In genomic region chr5:135933900-135934441, GRCm38 (mm10) we compare ENCODE assay signal across 8 mouse cellular contexts. TPM values are rescaled to one million over a fixed set of nuclear protein-coding genes. Genes with fewer than 3 reads are reported as not detected.
DNase-seq lines count a peak whose midpoint lies in the region; ATAC-seq and TF ChIP-seq lines count a peak whose summit lies in the region.

No protein-coding gene starts in this region.

- ATAC-seq in forebrain, embryonic 13.5 days: peak; percentile 65
- peak; percentile 45 for ATAC-seq in heart, embryonic 16.5 days (replicated peaks; ENCODE audit: extremely low read depth, insufficient read depth, low FRiP score)
- ATAC-seq in lung, embryonic 14.5 days (ENCODE audit: insufficient read depth): peak; percentile 68

- peak overlapping the region; percentile 82 for H3K27ac ChIP-seq in kidney, adult 2 months (ENCODE audit: insufficient read depth, low read depth, low read length)
- peak overlapping the region; percentile 99 for H3K27ac ChIP-seq in forebrain, embryonic 13.5 days
- H3K27ac ChIP-seq in heart, embryonic 16.5 days (ENCODE audit: low read length): peak overlapping the region; percentile 99
- peak overlapping the region; percentile 98 for H3K27ac ChIP-seq in lung, embryonic 14.5 days (ENCODE audit: low read depth)
- H3K27ac ChIP-seq in olfactory bulb, adult 2 months (ENCODE audit: insufficient read depth, low read depth, low read length): peak overlapping the region; percentile 74

- peak overlapping the region; percentile 61 for H3K4me2 ChIP-seq in forebrain, embryonic 13.5 days
- H3K4me2 ChIP-seq in heart, embryonic 16.5 days (ENCODE audit: low read depth, low read length): peak overlapping the region; percentile 79
- H3K4me2 ChIP-seq in lung, embryonic 14.5 days: peak overlapping the region; percentile 78

- TF ChIP-seq POLR2A in kidney, adult 2 months (IDR thresholded peaks at IDR 0.05; ENCODE audit: low read depth, low read length): no peak
- no peak for TF ChIP-seq POLR2A in olfactory bulb, adult 2 months (IDR thresholded peaks at IDR 0.05; ENCODE audit: insufficient read depth, low read depth, low read length)

- H3K4me1 ChIP-seq in kidney, adult 2 months (ENCODE audit: control insufficient read depth, insufficient read depth, low read length): peaks cover 5% of the 10 kb centered on the region; the same call in 1 of the 2 replicates
- H3K4me1 ChIP-seq in forebrain, embryonic 13.5 days: peaks cover 40% of the 10 kb centered on the region
- H3K4me1 ChIP-seq in heart, embryonic 16.5 days (ENCODE audit: control insufficient read depth, insufficient read depth, low read length): peaks cover 24% of the 10 kb centered on the region
- H3K4me1 ChIP-seq in lung, embryonic 14.5 days (ENCODE audit: insufficient read depth): peaks cover 11% of the 10 kb centered on the region
- H3K4me1 ChIP-seq in olfactory bulb, adult 2 months (ENCODE audit: control insufficient read depth, insufficient read depth, low read length): peaks cover 15% of the 10 kb centered on the region

- no peaks in the 10 kb centered on the region for H3K27me3 ChIP-seq in kidney, adult 2 months (replicated peaks; ENCODE audit: control insufficient read depth, insufficient read depth, low read length)
- no peaks in the 10 kb centered on the region for H3K27me3 ChIP-seq in forebrain, embryonic 13.5 days
- no peaks in the 10 kb centered on the region for H3K27me3 ChIP-seq in heart, embryonic 16.5 days (ENCODE audit: control insufficient read depth, insufficient read depth, low read length)
- no peaks in the 10 kb centered on the region for H3K27me3 ChIP-seq in lung, embryonic 14.5 days (ENCODE audit: insufficient read depth, low read length)

- peak; percentile 50 for DNase-seq in kidney, adult 2 months
- no peak for DNase-seq in kidney, adult 9 months
- DNase-seq in c-Kit-positive CD71-positive TER-119-positive erythroid progenitor cells, embryonic 14.5 days (ENCODE audit: low spot score): peak; percentile 69
- peak; percentile 86 for DNase-seq in layer of hippocampus, adult 9-11 months
- DNase-seq in lung, embryonic 14.5 days: peak; percentile 67

- H3K4me3 ChIP-seq in kidney, adult 2 months (ENCODE audit: insufficient read depth, low read depth, low read length): peak overlapping the region; percentile 95
- H3K4me3 ChIP-seq in forebrain, embryonic 13.5 days: peak overlapping the region; percentile 94
- H3K4me3 ChIP-seq in heart, embryonic 16.5 days (ENCODE audit: low read length): peak overlapping the region; percentile 98
- peak overlapping the region; percentile 78 for H3K4me3 ChIP-seq in lung, embryonic 14.5 days (ENCODE audit: low read depth, low read length)
- peak overlapping the region; percentile 69 for H3K4me3 ChIP-seq in olfactory bulb, adult 2 months (ENCODE audit: insufficient read depth, low read depth, low read length)

- H3K9ac ChIP-seq in forebrain, embryonic 13.5 days: peak overlapping the region; percentile 96
- H3K9ac ChIP-seq in heart, embryonic 16.5 days (ENCODE audit: low read length): peak overlapping the region; percentile 97
- peak overlapping the region; percentile 93 for H3K9ac ChIP-seq in lung, embryonic 14.5 days

- WGBS in kidney, adult 2 months: 1% methylated on average over 35 of the region's 35 CpGs
- WGBS in forebrain, embryonic 13.5 days: under 1% methylated on average over 33 of the region's 35 CpGs
- WGBS in heart, embryonic 16.5 days: under 1% methylated on average over 35 of the region's 35 CpGs
- under 1% methylated on average over 33 of the region's 35 CpGs for WGBS in lung, embryonic 14.5 days
- WGBS in olfactory bulb, adult 2 months: under 1% methylated on average over 33 of the region's 35 CpGs

- no peaks in the 10 kb centered on the region for H3K9me3 ChIP-seq in forebrain, embryonic 13.5 days (replicated peaks)
- no peaks in the 10 kb centered on the region for H3K9me3 ChIP-seq in heart, embryonic 16.5 days (replicated peaks; ENCODE audit: control insufficient read depth, low read length)
- H3K9me3 ChIP-seq in lung, embryonic 14.5 days (ENCODE audit: low read depth, low read length): no peaks in the 10 kb centered on the region

- H3K36me3 ChIP-seq in kidney, adult 2 months (ENCODE audit: control insufficient read depth, insufficient read depth, low read length): no peaks in the 10 kb centered on the region
- H3K36me3 ChIP-seq in forebrain, embryonic 13.5 days (ENCODE audit: poor library complexity, severe bottlenecking): peaks cover 32% of the 10 kb centered on the region
- peaks cover 22% of the 10 kb centered on the region for H3K36me3 ChIP-seq in heart, embryonic 16.5 days (ENCODE audit: control insufficient read depth, insufficient read depth)
- H3K36me3 ChIP-seq in lung, embryonic 14.5 days (ENCODE audit: insufficient read depth): peaks cover 36% of the 10 kb centered on the region

- TF ChIP-seq CTCF in kidney, adult 2 months (conservative IDR thresholded peaks at IDR 0.05; ENCODE audit: insufficient read depth, insufficient read length, low read depth, low read length): no peak
- TF ChIP-seq CTCF in lung, embryonic 14.5 days (IDR thresholded peaks at IDR 0.05; ENCODE audit: low read depth): no peak
- TF ChIP-seq CTCF in olfactory bulb, adult 2 months (IDR thresholded peaks at IDR 0.05; ENCODE audit: insufficient read depth, low read depth, low read length): no peak

RNA-seq across cellular contexts. Expression of gene Ywhag, which starts 0.4 kb away (rescaled TPM):
- polyA plus RNA-seq in kidney, adult 2 months (2012; rRNA removed): 47.9 and 57.1 TPM in 2 replicates
- 424 and 485 TPM in 2 replicates for polyA plus RNA-seq in forebrain, embryonic 13.5 days (2015; fragmentation: Nextera tagmentation; extraction: Ambion mirVana)
- 167 and 202 TPM in 2 replicates for polyA plus RNA-seq in heart, embryonic 16.5 days (2015; fragmentation: Nextera tagmentation; extraction: Ambion mirVana)
- 74.7 and 79.0 TPM in 2 replicates for polyA plus RNA-seq in lung, embryonic 14.5 days (2014; fragmentation: Nextera tagmentation; extraction: Ambion mirVana)
- 235 and 282 TPM in 2 replicates for polyA plus RNA-seq in olfactory bulb, adult 2 months (2012; ENCODE audit: insufficient read depth, insufficient read length, low replicate concordance, missing spikeins)

RNA-seq across cellular contexts. Expression of gene Ssc4d, which starts 40.4 kb away (rescaled TPM):
- polyA plus RNA-seq in kidney, adult 2 months (2012; rRNA removed): 4.3 and 5.0 TPM in 2 replicates
- polyA plus RNA-seq in forebrain, embryonic 13.5 days (2015; fragmentation: Nextera tagmentation; extraction: Ambion mirVana): 0.48 TPM in 2 replicates
- 0.45 and 0.91 TPM in 2 replicates for polyA plus RNA-seq in heart, embryonic 16.5 days (2015; fragmentation: Nextera tagmentation; extraction: Ambion mirVana)
- 3.2 and 3.8 TPM in 2 replicates for polyA plus RNA-seq in lung, embryonic 14.5 days (2014; fragmentation: Nextera tagmentation; extraction: Ambion mirVana)
- not detected in 2 replicates for polyA plus RNA-seq in olfactory bulb, adult 2 months (2012; ENCODE audit: insufficient read depth, insufficient read length, low replicate concordance, missing spikeins)

RNA-seq across cellular contexts. Expression of gene Zp3, which starts 45.9 kb away (rescaled TPM):
- polyA plus RNA-seq in kidney, adult 2 months (2012; rRNA removed): 0.08 TPM in 1 of 2 replicates, not detected in the other
- not detected in 2 replicates for polyA plus RNA-seq in forebrain, embryonic 13.5 days (2015; fragmentation: Nextera tagmentation; extraction: Ambion mirVana)
- not detected in 2 replicates for polyA plus RNA-seq in heart, embryonic 16.5 days (2015; fragmentation: Nextera tagmentation; extraction: Ambion mirVana)
- polyA plus RNA-seq in lung, embryonic 14.5 days (2014; fragmentation: Nextera tagmentation; extraction: Ambion mirVana): not detected in 2 replicates
- polyA plus RNA-seq in olfactory bulb, adult 2 months (2012; ENCODE audit: insufficient read depth, insufficient read length, low replicate concordance, missing spikeins): not detected in 2 replicates

RNA-seq across cellular contexts. Expression of gene Hspb1, which starts 46.3 kb away (rescaled TPM):
- polyA plus RNA-seq in kidney, adult 2 months (2012; rRNA removed): 77.2 and 77.8 TPM in 2 replicates
- 3.9 and 4.3 TPM in 2 replicates for polyA plus RNA-seq in forebrain, embryonic 13.5 days (2015; fragmentation: Nextera tagmentation; extraction: Ambion mirVana)
- polyA plus RNA-seq in heart, embryonic 16.5 days (2015; fragmentation: Nextera tagmentation; extraction: Ambion mirVana): 794 and 965 TPM in 2 replicates
- 62.8 and 68.1 TPM in 2 replicates for polyA plus RNA-seq in lung, embryonic 14.5 days (2014; fragmentation: Nextera tagmentation; extraction: Ambion mirVana)
- not detected in 2 replicates for polyA plus RNA-seq in olfactory bulb, adult 2 months (2012; ENCODE audit: insufficient read depth, insufficient read length, low replicate concordance, missing spikeins)
